Mouse (Mus musculus): Measurements from ENCODE around the gene Limd1. TPM values are rescaled to one million over a fixed set of nuclear protein-coding genes. Genes with fewer than 3 reads are reported as not detected.

Limd1 gene
- total and polyA plus RNA-seq, 3 experiments = 32.6 to 37.5 TPM; not detected in 1

DNA sequence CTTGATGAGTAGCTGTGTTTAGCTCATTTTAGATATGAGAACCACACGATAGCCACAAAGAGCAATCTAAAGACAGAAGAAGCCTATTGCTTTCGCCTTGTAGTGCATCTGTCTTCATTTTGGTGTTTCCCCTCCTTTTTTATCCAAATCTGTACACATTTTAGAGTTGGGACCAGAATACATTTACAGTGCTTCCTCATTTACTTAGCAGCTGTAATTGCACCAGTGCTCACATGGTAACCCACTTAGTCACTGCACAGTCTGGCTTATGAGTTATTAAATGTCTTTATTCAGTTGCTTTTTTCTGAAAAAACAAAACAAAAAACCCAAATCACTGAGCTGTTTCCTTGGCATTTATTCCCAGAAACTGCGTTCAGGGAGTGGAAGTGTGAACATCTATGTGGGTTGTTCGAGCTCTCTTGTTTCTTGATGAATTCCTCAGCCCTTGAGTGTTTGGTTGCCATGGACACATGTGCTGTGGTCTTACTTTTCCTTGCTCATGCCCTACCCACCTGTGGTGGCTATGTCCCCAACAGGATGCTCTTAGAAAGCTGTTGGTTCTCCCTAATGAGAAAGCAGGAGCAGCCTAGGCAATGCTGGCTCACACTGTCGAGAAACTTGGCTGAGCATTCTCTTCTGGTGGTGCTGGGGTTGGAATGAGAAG lies 24.8 kb downstream of the Limd1 start:
- no peaks in the 10 kb centered on the region; a peak in 1 of 4 replicates for H3K4me1 ChIP-seq (ENCODE audit: control insufficient read depth in 1 of 2, insufficient read depth in 2 of 2, low read length in 2 of 2)
- no peak overlapping the region for H3K4me3 ChIP-seq (ENCODE audit: control insufficient read depth in 1 of 2, insufficient read depth in 1 of 2, low read depth in 2 of 2, low read length in 2 of 2)
- H3K9ac ChIP-seq (ENCODE audit: control insufficient read depth, low read depth, low read length, poor library complexity, severe bottlenecking) = no peak overlapping the region
- no peaks in the 10 kb centered on the region; the same call in 1 of the 2 replicates for H3K79me2 ChIP-seq (ENCODE audit: control insufficient read depth, insufficient read depth, low read length, poor library complexity)
- DNase-seq (ENCODE audit: low read depth, low spot score) = no peak
- TF ChIP-seq ZC3H11A (IDR thresholded peaks at IDR 0.05; ENCODE audit: low read depth, low read length) (no peak), MAX (IDR thresholded peaks at IDR 0.05; ENCODE audit: low read length) (no peak), ETS1 (IDR thresholded peaks at IDR 0.05; ENCODE audit: low read depth, low read length) (no peak), MAZ (IDR thresholded peaks at IDR 0.05; ENCODE audit: low read depth, low read length) (no peak), USF2 (IDR thresholded peaks at IDR 0.05; ENCODE audit: borderline replicate concordance in 1 of 2, insufficient read depth in 1 of 2, low read depth in 1 of 2, low read length in 2 of 2) (no peak), NRF1 (IDR thresholded peaks at IDR 0.05; ENCODE audit: insufficient read depth, low read depth, low read length, poor library complexity, severe bottlenecking) (no peak), MXI1 (IDR thresholded peaks at IDR 0.05; ENCODE audit: low read depth, low read length) (no peak), KAT2A (conservative IDR thresholded peaks at IDR 0.05; ENCODE audit: low read depth, low read length) (no peak)
- no peaks in the 10 kb centered on the region for H3K9me3 ChIP-seq (replicated peaks; ENCODE audit: insufficient read depth, low read length)
- peaks cover 2 to 3% of the 10 kb centered on the region in 2 experiments for H3K36me3 ChIP-seq (ENCODE audit: control insufficient read depth in 1 of 2, insufficient read depth in 2 of 2, low read length in 2 of 2)
- no peaks in the 10 kb centered on the region for H3K27me3 ChIP-seq (ENCODE audit: control insufficient read depth in 1 of 2, insufficient read depth in 2 of 2, low read length in 2 of 2)
- no peak overlapping the region for H3K27ac ChIP-seq (ENCODE audit: control insufficient read depth, low read depth, low read length)

DNA sequence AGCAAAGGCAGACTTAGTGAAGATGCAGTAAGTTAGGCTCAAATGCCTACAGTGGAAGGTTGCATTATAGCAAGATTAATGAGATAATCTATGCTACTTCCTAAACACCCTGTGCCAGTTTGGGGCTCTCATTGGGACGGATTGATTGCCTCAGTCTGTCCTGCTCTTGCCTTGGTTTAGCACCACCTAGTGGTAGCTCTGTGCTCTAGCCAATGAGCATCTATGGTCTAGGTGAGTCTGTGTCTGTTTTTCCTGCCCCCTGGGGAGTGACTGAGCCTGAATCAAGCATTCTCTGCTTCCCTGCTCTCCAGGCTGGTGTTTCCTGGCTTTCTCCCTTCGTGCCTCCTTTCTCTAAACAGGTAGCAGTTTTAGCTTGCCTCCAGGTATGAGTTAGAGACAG lies 25.8 kb downstream of the Limd1 start:
- Histone ChIP-seq H3K27ac (ENCODE audit: control insufficient read depth, low read depth, low read length) (no peak overlapping the region), H3K9ac (ENCODE audit: control insufficient read depth, low read depth, low read length, poor library complexity, severe bottlenecking) (no peak overlapping the region), H3K4me1 (ENCODE audit: control insufficient read depth in 1 of 2, insufficient read depth in 2 of 2, low read length in 2 of 2) (no peaks in the 10 kb centered on the region; a peak in 1 of 4 replicates), H3K27me3 (ENCODE audit: control insufficient read depth in 1 of 2, insufficient read depth in 2 of 2, low read length in 2 of 2) (no peaks in the 10 kb centered on the region), H3K79me2 (ENCODE audit: control insufficient read depth, insufficient read depth, low read length, poor library complexity) (no peaks in the 10 kb centered on the region; the same call in 1 of the 2 replicates), H3K36me3 (ENCODE audit: control insufficient read depth in 1 of 2, insufficient read depth in 2 of 2, low read length in 2 of 2) (peaks cover 2 to 3% of the 10 kb centered on the region in 2 experiments), H3K9me3 (replicated peaks; ENCODE audit: insufficient read depth, low read length) (no peaks in the 10 kb centered on the region), H3K4me3 (ENCODE audit: control insufficient read depth in 1 of 2, insufficient read depth in 1 of 2, low read depth in 2 of 2, low read length in 2 of 2) (no peak overlapping the region)
- peak; percentile 84 for DNase-seq (ENCODE audit: low read depth, low spot score)
- TF ChIP-seq CTCF (IDR thresholded peaks at IDR 0.05 in 2 of 3, conservative IDR thresholded peaks at IDR 0.05 in 1 of 3; ENCODE audit: control insufficient read depth in 1 of 3, insufficient read depth in 1 of 3, low read depth in 2 of 3, low read length in 3 of 3, poor library complexity in 1 of 3, severe bottlenecking in 1 of 3) (peak; percentile 80 to 99 (median 93)), HCFC1 (IDR thresholded peaks at IDR 0.05; ENCODE audit: low read depth, low read length) (no peak), NELFE (IDR thresholded peaks at IDR 0.05; ENCODE audit: low read depth, low read length) (no peak), CHD2 (IDR thresholded peaks at IDR 0.05; ENCODE audit: low read length) (no peak), JUND (IDR thresholded peaks at IDR 0.05; ENCODE audit: low read depth, low read length) (0 out of 2 replicates have a peak, but pooled peaks have one; percentile 27), BHLHE40 (IDR thresholded peaks at IDR 0.05; ENCODE audit: borderline replicate concordance, low read depth, low read length) (0 out of 2 replicates have a peak, but pooled peaks have one; percentile 17), TCF12 (IDR thresholded peaks at IDR 0.05; ENCODE audit: low read depth, low read length) (no peak), ELF1 (IDR thresholded peaks at IDR 0.05; ENCODE audit: low read depth, low read length) (no peak), MYB (IDR thresholded peaks at IDR 0.05; ENCODE audit: low read depth, low read length) (no peak), POLR2A (IDR thresholded peaks at IDR 0.05; ENCODE audit: control insufficient read depth in 1 of 2, insufficient read depth in 1 of 2, low read depth in 1 of 2, low read length in 2 of 2, poor library complexity in 1 of 2) (no peak), USF1 (IDR thresholded peaks at IDR 0.05; ENCODE audit: low read depth, low read length) (no peak), E2F4 (IDR thresholded peaks at IDR 0.05; ENCODE audit: borderline replicate concordance, low read depth, low read length) (no peak), UBTF (IDR thresholded peaks at IDR 0.05; ENCODE audit: borderline replicate concordance, insufficient read depth, low read depth, low read length) (no peak), ZNF384 (IDR thresholded peaks at IDR 0.05; ENCODE audit: low read depth, low read length) (no peak), ZMIZ1 (IDR thresholded peaks at IDR 0.05; ENCODE audit: low read depth, low read length) (no peak), SIN3A (IDR thresholded peaks at IDR 0.05; ENCODE audit: low read length) (no peak), TAL1 (IDR thresholded peaks at IDR 0.05; ENCODE audit: low read length) (no peak), MYC (IDR thresholded peaks at IDR 0.05; ENCODE audit: low read depth, low read length) (no peak), MAFK (IDR thresholded peaks at IDR 0.05; ENCODE audit: borderline replicate concordance, low read depth, low read length) (no peak), KAT2A (conservative IDR thresholded peaks at IDR 0.05; ENCODE audit: low read depth, low read length) (no peak), TBP (IDR thresholded peaks at IDR 0.05; ENCODE audit: low read depth, low read length) (no peak), MXI1 (IDR thresholded peaks at IDR 0.05; ENCODE audit: low read depth, low read length) (no peak), POLR2AphosphoS5 (IDR thresholded peaks at IDR 0.05; ENCODE audit: borderline replicate concordance, low read depth, low read length) (no peak), ZC3H11A (IDR thresholded peaks at IDR 0.05; ENCODE audit: low read depth, low read length) (peak; percentile 50), SMC3 (IDR thresholded peaks at IDR 0.05; ENCODE audit: low read depth, low read length) (peak; percentile 89), POLR2AphosphoS2 (IDR thresholded peaks at IDR 0.05; ENCODE audit: low read length) (no peak)
